ENCODE assay signal across 14 mouse cellular contexts in genomic region chr12:52939324-52939946, GRCm38 (mm10).
DNase-seq lines count a peak whose midpoint lies in the region; ATAC-seq lines count a peak whose summit lies in the region.
"Had no signal": no experiment of that assay in that cellular context is flagged by ENCODE, and none has a peak within 500 bp of the region (broad histone marks: within the 10 kb centered on the region; RNA-seq: fewer than 3 reads in every experiment).

No protein-coding gene starts in this region.

- 48% methylated on average over 15 of the region's 15 CpGs for WGBS in embryonic facial prominence, embryonic 11.5 days
- 64% methylated on average over 15 of the region's 15 CpGs for WGBS in embryonic facial prominence, embryonic 10.5 days
- 81% methylated on average over 15 of the region's 15 CpGs for WGBS in midbrain, embryonic 14.5 days
- WGBS in midbrain, embryonic 16.5 days, result 80% methylated on average over 15 of the region's 15 CpGs

- H3K4me2 ChIP-seq in embryonic facial prominence, embryonic 11.5 days (ENCODE audit: low read depth, low read length), result no peak overlapping the region
- H3K4me2 ChIP-seq in midbrain, embryonic 14.5 days (ENCODE audit: low read length), result no peak overlapping the region
- no peak overlapping the region for H3K4me2 ChIP-seq in midbrain, embryonic 16.5 days (ENCODE audit: low read length)
- H3K4me2 ChIP-seq: hindbrain, embryonic 12.5 days; lung, embryonic 14.5 days had no signal

- no peak for ATAC-seq in embryonic facial prominence, embryonic 11.5 days (replicated peaks; ENCODE audit: insufficient number of reproducible peaks, low FRiP score, low TSS enrichment, low read depth)
- peak; percentile 87 for ATAC-seq in common myeloid progenitor, adult 5-6 weeks (replicated peaks; ENCODE audit: low read depth, poor library complexity, severe bottlenecking)
- ATAC-seq in megakaryocyte progenitor cell, adult 5-6 weeks (replicated peaks; ENCODE audit: poor library complexity), result peak; percentile 82
- no peak for ATAC-seq in midbrain, embryonic 14.5 days (ENCODE audit: low FRiP score, low TSS enrichment)
- no peak for ATAC-seq in midbrain, embryonic 16.5 days

- no peaks in the 10 kb centered on the region for H3K36me3 ChIP-seq in embryonic facial prominence, embryonic 11.5 days (replicated peaks; ENCODE audit: control insufficient read depth, insufficient read depth, low read depth, low read length)
- H3K36me3 ChIP-seq in embryonic facial prominence, embryonic 10.5 days (replicated peaks), result no peaks in the 10 kb centered on the region
- 0 out of 2 replicates have a peak, but pooled peaks cover 5% of the 10 kb centered on the region for H3K36me3 ChIP-seq in midbrain, embryonic 14.5 days (ENCODE audit: control insufficient read depth, insufficient read depth, low read length)
- H3K36me3 ChIP-seq in midbrain, embryonic 16.5 days (ENCODE audit: control insufficient read depth, insufficient read depth, low read length), result no peaks in the 10 kb centered on the region
- H3K36me3 ChIP-seq: midbrain, embryonic 10.5 days had no signal

- H3K4me3 ChIP-seq in embryonic facial prominence, embryonic 11.5 days (ENCODE audit: low read depth, low read length), result no peak overlapping the region
- H3K4me3 ChIP-seq in embryonic facial prominence, embryonic 10.5 days, result no peak overlapping the region
- no peak overlapping the region for H3K4me3 ChIP-seq in midbrain, embryonic 14.5 days (replicated peaks; ENCODE audit: low read depth, low read length)
- H3K4me3 ChIP-seq in midbrain, embryonic 16.5 days (ENCODE audit: low read depth, low read length), result no peak overlapping the region
- H3K4me3 ChIP-seq: hindbrain, embryonic 12.5 days; midbrain, embryonic 10.5 days had no signal

- H3K9me3 ChIP-seq in embryonic facial prominence, embryonic 11.5 days (replicated peaks; ENCODE audit: control insufficient read depth, low read length), result no peaks in the 10 kb centered on the region
- no peaks in the 10 kb centered on the region; the same call in 1 of the 2 replicates for H3K9me3 ChIP-seq in embryonic facial prominence, embryonic 10.5 days
- H3K9me3 ChIP-seq in midbrain, embryonic 14.5 days (ENCODE audit: control insufficient read depth, low read length), result no peaks in the 10 kb centered on the region
- H3K9me3 ChIP-seq in midbrain, embryonic 16.5 days (replicated peaks; ENCODE audit: control insufficient read depth, low read length, poor library complexity, severe bottlenecking), result no peaks in the 10 kb centered on the region
- H3K9me3 ChIP-seq: hindbrain, embryonic 12.5 days; midbrain, embryonic 10.5 days had no signal

- peak; percentile 5 for DNase-seq in embryonic facial prominence, embryonic 11.5 days (ENCODE audit: low spot score)
- DNase-seq in embryonic facial prominence, embryonic 10.5 days (ENCODE audit: low spot score), result no peak
- DNase-seq in 416B (ENCODE audit: low read depth), result peak; percentile 2
- DNase-seq in midbrain, embryonic 14.5 days, result no peak
- no peak for DNase-seq in kidney, postnatal 36 days
- DNase-seq: cerebellum, postnatal 36 days; kidney, adult 9 months; lung, embryonic 14.5 days; spleen, adult 18-20 months had no signal

- H3K27ac ChIP-seq in embryonic facial prominence, embryonic 11.5 days (replicated peaks; ENCODE audit: low read depth, low read length), result no peak overlapping the region
- H3K27ac ChIP-seq in embryonic facial prominence, embryonic 10.5 days (replicated peaks), result no peak overlapping the region
- H3K27ac ChIP-seq in midbrain, embryonic 14.5 days (replicated peaks; ENCODE audit: low read depth, low read length), result no peak overlapping the region
- no peak overlapping the region for H3K27ac ChIP-seq in midbrain, embryonic 16.5 days (ENCODE audit: low read length)
- H3K27ac ChIP-seq: hindbrain, embryonic 12.5 days; midbrain, embryonic 10.5 days had no signal

- no peaks in the 10 kb centered on the region for H3K4me1 ChIP-seq in embryonic facial prominence, embryonic 11.5 days (ENCODE audit: control insufficient read depth, insufficient read depth, low read length)
- peaks cover 12% of the 10 kb centered on the region for H3K4me1 ChIP-seq in embryonic facial prominence, embryonic 10.5 days
- H3K4me1 ChIP-seq in midbrain, embryonic 14.5 days (ENCODE audit: control insufficient read depth, insufficient read depth, low read length), result no peaks in the 10 kb centered on the region
- peaks cover 2% of the 10 kb centered on the region; the same call in 1 of the 2 replicates for H3K4me1 ChIP-seq in midbrain, embryonic 16.5 days (ENCODE audit: control insufficient read depth, insufficient read depth, low read length)
- H3K4me1 ChIP-seq: midbrain, embryonic 10.5 days had no signal

- no peak overlapping the region for H3K9ac ChIP-seq in embryonic facial prominence, embryonic 11.5 days (replicated peaks; ENCODE audit: low read length)
- H3K9ac ChIP-seq in midbrain, embryonic 14.5 days (replicated peaks; ENCODE audit: low read length), result no peak overlapping the region
- no peak overlapping the region for H3K9ac ChIP-seq in midbrain, embryonic 16.5 days (ENCODE audit: low read depth, low read length)
- H3K9ac ChIP-seq: hindbrain, embryonic 12.5 days; lung, embryonic 14.5 days had no signal

- H3K27me3 ChIP-seq in embryonic facial prominence, embryonic 11.5 days (ENCODE audit: control insufficient read depth, insufficient read depth, low read length), result no peaks in the 10 kb centered on the region
- no peaks in the 10 kb centered on the region for H3K27me3 ChIP-seq in embryonic facial prominence, embryonic 10.5 days (replicated peaks; ENCODE audit: low read depth, poor library complexity, severe bottlenecking)
- H3K27me3 ChIP-seq in midbrain, embryonic 14.5 days (ENCODE audit: control insufficient read depth, insufficient read depth, low read length), result no peaks in the 10 kb centered on the region
- H3K27me3 ChIP-seq in midbrain, embryonic 16.5 days (ENCODE audit: control insufficient read depth, insufficient read depth, low read depth, low read length), result no peaks in the 10 kb centered on the region
- H3K27me3 ChIP-seq: hindbrain, embryonic 12.5 days had no signal

Comparison
In these comparisons a context has a peak if more than half of its experiments do, and no peak if none do; other contexts are left out.
1. DNase-seq: peak in embryonic facial prominence, embryonic 11.5 days (single experiment) and 416B (single experiment); none in embryonic facial prominence, embryonic 10.5 days (single experiment), midbrain, embryonic 14.5 days (single experiment) and kidney, postnatal 36 days (0 of 2).
2. ATAC-seq: peak in common myeloid progenitor, adult 5-6 weeks (single experiment) and megakaryocyte progenitor cell, adult 5-6 weeks (single experiment); none in embryonic facial prominence, embryonic 11.5 days (single experiment), midbrain, embryonic 14.5 days (single experiment) and midbrain, embryonic 16.5 days (single experiment).